Mouse (Mus musculus): ENCODE results near the gene Cdh13. TPM values are rescaled to one million over a fixed set of nuclear protein-coding genes. Genes with fewer than 3 reads are reported as not detected.
A peak's percentile ranks its signal among the peaks of the same experiment; 100 is the strongest.

Cdh13 gene
- total RNA-seq, 2 experiments from 2014 or later = 68.9 to 69.9 TPM

GRCm38 (mm10) chr8:118662001-118662829, 378.7 kb downstream of the Cdh13 start:
- DNase-seq (ENCODE audit: low spot score in 2 of 2) = no peak

- peak; percentile 7 to 27 for DNase-seq (ENCODE audit: low spot score in 2 of 2)
Observed at GRCm38 (mm10) chr8:118665081-118665480, 381.5 kb downstream of the Cdh13 start.

- DNase-seq (ENCODE audit: low spot score in 2 of 2) = peak in 1 of 2 experiments; percentile 21
Observed at GRCm38 (mm10) chr8:118667736-118668135, 384.2 kb downstream of the Cdh13 start.

- DNase-seq (ENCODE audit: low spot score in 2 of 2) = no peak
Observed at GRCm38 (mm10) chr8:118676233-118676632, 392.7 kb downstream of the Cdh13 start.

GRCm38 (mm10) chr8:118679347-118679746, 395.8 kb downstream of the Cdh13 start:
- no peak for DNase-seq (ENCODE audit: low spot score in 2 of 2)

GRCm38 (mm10) chr8:118683386-118683785, 399.9 kb downstream of the Cdh13 start:
- no peak for DNase-seq (ENCODE audit: low spot score in 2 of 2)

GRCm38 (mm10) chr8:118685863-118686262, 402.3 kb downstream of the Cdh13 start:
- DNase-seq (ENCODE audit: low spot score in 2 of 2) = no peak

GRCm38 (mm10) chr8:118689849-118690248, 406.3 kb downstream of the Cdh13 start:
- no peak for DNase-seq (ENCODE audit: low spot score in 2 of 2)

- no peak for DNase-seq (ENCODE audit: low spot score in 2 of 2)
Observed at GRCm38 (mm10) chr8:118701312-118701880, 417.9 kb downstream of the Cdh13 start.

GRCm38 (mm10) chr8:118709366-118709765, 425.8 kb downstream of the Cdh13 start:
- DNase-seq (ENCODE audit: low spot score in 2 of 2) = no peak

GRCm38 (mm10) chr8:118711631-118712030, 428.1 kb downstream of the Cdh13 start:
- no peak for DNase-seq (ENCODE audit: low spot score in 2 of 2)

GRCm38 (mm10) chr8:118713111-118713510, 429.6 kb downstream of the Cdh13 start:
- no peak for DNase-seq (ENCODE audit: low spot score in 2 of 2)

GRCm38 (mm10) chr8:118713596-118713995, 430.1 kb downstream of the Cdh13 start:
- no peak for DNase-seq (ENCODE audit: low spot score in 2 of 2)

GRCm38 (mm10) chr8:118722896-118723295, 439.4 kb downstream of the Cdh13 start:
- DNase-seq (ENCODE audit: low spot score in 2 of 2) = peak; percentile 31 to 41

GRCm38 (mm10) chr8:118725651-118726050, 442.1 kb downstream of the Cdh13 start:
- no peak for DNase-seq (ENCODE audit: low spot score in 2 of 2)

GRCm38 (mm10) chr8:118741781-118742180, 458.2 kb downstream of the Cdh13 start:
- DNase-seq (ENCODE audit: low spot score in 2 of 2) = no peak

GRCm38 (mm10) chr8:118744991-118745390, 461.5 kb downstream of the Cdh13 start:
- DNase-seq (ENCODE audit: low spot score in 2 of 2) = no peak

GRCm38 (mm10) chr8:118748041-118748604, 464.6 kb downstream of the Cdh13 start:
- no peak for DNase-seq (ENCODE audit: low spot score in 2 of 2)

GRCm38 (mm10) chr8:118749191-118749590, 465.7 kb downstream of the Cdh13 start:
- no peak for DNase-seq (ENCODE audit: low spot score in 2 of 2)

GRCm38 (mm10) chr8:118749786-118750185, 466.3 kb downstream of the Cdh13 start:
- no peak for DNase-seq (ENCODE audit: low spot score in 2 of 2)

GRCm38 (mm10) chr8:118753710-118754109, 470.2 kb downstream of the Cdh13 start:
- DNase-seq (ENCODE audit: low spot score in 2 of 2) = peak; percentile 6 to 8

- peak in 1 of 2 experiments; percentile 3 for DNase-seq (ENCODE audit: low spot score in 2 of 2)
Observed at GRCm38 (mm10) chr8:118754119-118754518, 470.6 kb downstream of the Cdh13 start.

All from left cerebral cortex, adult 18-20 months (tissue).